Mouse (Mus musculus) right cerebral cortex, postnatal 36 days (tissue): ENCODE measurements around the gene Plekhb1.

Experiments used
- DNase-seq, 2 experiments: peaks; one replicate each; pipeline ENCODE4 v3.0.0; 2022; ENCODE audit warnings: low spot score in 2 of 2, mixed read lengths in 1 of 2

Gene Plekhb1

GRCm38 (mm10) chr7:100662231-100662630 lies at the start of gene Plekhb1:
Gene Plekhb1 (minus strand): TSS chr7:100662414.
- no peak for DNase-seq

GRCm38 (mm10) chr7:100706883-100707480 lies 44.8 kb upstream of the Plekhb1 start:
- DNase-seq: no peak

- DNase-seq: peak; percentile 95
These were observed 44.1 kb upstream of the Plekhb1 start, which contains the start of gene Fam168a for GRCm38 (mm10) chr7:100706143-100706841. Gene Fam168a (plus strand): TSS chr7:100706635.

- DNase-seq: no peak
These were observed 37.9 kb upstream of the Plekhb1 start for GRCm38 (mm10) chr7:100699771-100700770.

GRCm38 (mm10) chr7:100693199-100693598 lies 31.0 kb upstream of the Plekhb1 start:
- DNase-seq: no peak

GRCm38 (mm10) chr7:100688471-100688870 lies 26.3 kb upstream of the Plekhb1 start:
- DNase-seq: no peak

- DNase-seq: no peak
These were observed 23.1 kb upstream of the Plekhb1 start for GRCm38 (mm10) chr7:100685061-100686030.

- DNase-seq: peak in 1 of 2 experiments; percentile 40
These were observed 22.3 kb upstream of the Plekhb1 start for GRCm38 (mm10) chr7:100684538-100684937.

- DNase-seq: no peak
These were observed 21.9 kb upstream of the Plekhb1 start for GRCm38 (mm10) chr7:100684081-100684480.

- DNase-seq: no peak
These were observed 21.0 kb upstream of the Plekhb1 start for GRCm38 (mm10) chr7:100683241-100683640.

- DNase-seq: no peak
These were observed 18.9 kb upstream of the Plekhb1 start for GRCm38 (mm10) chr7:100681132-100681531.

GRCm38 (mm10) chr7:100678948-100679880 lies 17.0 kb upstream of the Plekhb1 start:
- DNase-seq: no peak

- DNase-seq: no peak
These were observed 15.8 kb upstream of the Plekhb1 start for GRCm38 (mm10) chr7:100678052-100678451.

- DNase-seq: no peak
These were observed 12.7 kb upstream of the Plekhb1 start for GRCm38 (mm10) chr7:100674941-100675340.

- DNase-seq: no peak
These were observed 11.2 kb upstream of the Plekhb1 start for GRCm38 (mm10) chr7:100673452-100673851.

GRCm38 (mm10) chr7:100670646-100671045 lies 8.4 kb upstream of the Plekhb1 start:
- DNase-seq: peak; percentile 57 to 75

- DNase-seq: no peak
These were observed 1.6 kb upstream of the Plekhb1 start for GRCm38 (mm10) chr7:100663729-100664304.

GRCm38 (mm10) chr7:100663190-100663589 lies 976 bp upstream of the Plekhb1 start:
- DNase-seq: peak; percentile 75 to 79

GRCm38 (mm10) chr7:100661264-100661663 lies 950 bp downstream of the Plekhb1 start:
- no peak for DNase-seq
